Mouse (Mus musculus) gastrocnemius, postnatal 4 days (tissue): Measurements from ENCODE around the gene Olfr33. TPM values are rescaled to one million over a fixed set of nuclear protein-coding genes. Genes with fewer than 3 reads are reported as not detected.
A peak's percentile ranks its signal among the peaks of the same experiment; 100 is the strongest.

Experiments
- DNase-seq, 2 experiments: peaks; one replicate each; pipeline ENCODE4 v3.0.0; 2021 to 2022; ENCODE audit warnings: low spot score in 2 of 2, mixed read lengths in 2 of 2
- long read RNA-seq, 2 experiments: library from polyadenylated mRNA; stranded (forward); transcript quantifications; one replicate each; pipeline ENCODE4 v2.0.0; 2021
- total RNA-seq, 2 experiments: library from RNA; stranded (reverse); gene quantifications; 2 replicates each; pipeline ENCODE4 v1.2.3; 2021

Gene Olfr33
- total RNA-seq: not detected
- long read RNA-seq, experiment 1: 0 reads
- long read RNA-seq, experiment 2: 0 reads

GRCm38 (mm10) chr7:102718970-102719369 is at the start of gene Olfr33:
Gene Olfr33 (minus strand): TSS chr7:102719070.
- no peak for DNase-seq

DNA sequence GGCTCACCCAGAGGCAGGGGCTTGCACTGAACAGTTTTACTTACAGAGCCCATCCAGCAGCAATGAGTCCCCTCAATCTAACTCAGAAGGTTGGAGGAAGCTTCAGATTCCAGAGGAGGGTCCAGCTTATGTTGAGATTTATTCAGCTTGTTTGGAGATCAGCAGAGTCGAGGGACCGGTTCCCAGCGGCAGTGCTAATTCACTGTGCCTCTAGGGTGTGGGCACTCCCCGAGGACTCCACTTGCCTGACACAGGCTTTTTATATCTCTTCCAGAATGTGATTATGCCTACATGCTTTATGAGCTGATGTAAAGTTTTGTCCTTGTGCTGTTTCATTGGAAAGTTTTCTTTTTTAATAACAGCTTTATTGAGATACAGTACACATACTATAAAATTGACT is 40.4 kb upstream of the Olfr33 start, which contains the start of the genes Olfr560 and Olfr78:
TSS of gene Olfr560 (minus strand) at position 101 of the 400 bp plus-strand sequence.
TSS of gene Olfr78 (minus strand) at position 206 of the 400 bp plus-strand sequence.
- DNase-seq: no peak

DNA sequence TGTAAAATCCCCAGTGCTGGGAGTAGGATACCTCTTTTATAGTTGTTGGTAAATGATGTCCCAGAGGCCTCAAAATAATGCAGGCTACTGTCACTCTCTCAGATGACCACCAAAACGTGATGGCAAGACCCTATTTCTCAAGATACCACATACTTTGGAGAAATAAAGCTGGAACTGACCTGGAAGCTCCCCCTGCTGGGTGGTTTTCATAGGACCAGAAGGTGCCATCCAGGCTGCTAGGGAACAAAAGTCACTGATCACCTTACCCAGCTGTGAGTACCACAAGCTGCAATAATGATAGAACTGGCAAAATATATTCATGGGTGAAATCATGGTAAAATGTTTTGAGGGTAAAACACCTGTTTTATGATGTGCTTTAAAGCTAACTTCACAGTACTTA is 33.2 kb upstream of the Olfr33 start:
- DNase-seq: no peak

DNA sequence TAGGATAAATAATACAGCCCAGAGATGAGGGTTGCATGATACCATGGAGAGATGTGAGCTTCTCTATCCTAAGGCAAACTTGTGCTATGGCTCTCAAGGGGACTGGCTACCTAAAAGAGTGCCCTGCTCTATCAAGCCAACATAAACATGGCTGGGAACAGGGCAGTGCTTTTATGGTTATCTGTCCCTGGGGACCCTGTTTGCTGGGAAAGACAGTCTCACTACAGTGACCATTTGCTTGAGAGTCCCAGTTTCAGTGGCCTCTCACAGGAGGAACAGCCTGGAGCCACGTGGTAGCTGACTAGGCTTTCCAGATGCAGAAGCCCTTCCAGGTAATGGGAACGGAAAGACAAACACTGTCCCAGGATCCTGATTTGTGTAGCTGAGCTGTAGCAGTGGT is 18.8 kb upstream of the Olfr33 start:
- DNase-seq: no peak

GRCm38 (mm10) chr7:102733793-102734192 is 14.9 kb upstream of the Olfr33 start:
- no peak for DNase-seq

- DNase-seq: no peak
Observed at GRCm38 (mm10) chr7:102727391-102727790, 8.5 kb upstream of the Olfr33 start, which contains the start of gene Olfr559. Gene Olfr559 (minus strand): TSS chr7:102727491.

GRCm38 (mm10) chr7:102701915-102702314 is 17.0 kb downstream of the Olfr33 start, which contains the start of gene Olfr558:
Gene Olfr558 (plus strand): TSS chr7:102702215.
- no peak for DNase-seq

DNA sequence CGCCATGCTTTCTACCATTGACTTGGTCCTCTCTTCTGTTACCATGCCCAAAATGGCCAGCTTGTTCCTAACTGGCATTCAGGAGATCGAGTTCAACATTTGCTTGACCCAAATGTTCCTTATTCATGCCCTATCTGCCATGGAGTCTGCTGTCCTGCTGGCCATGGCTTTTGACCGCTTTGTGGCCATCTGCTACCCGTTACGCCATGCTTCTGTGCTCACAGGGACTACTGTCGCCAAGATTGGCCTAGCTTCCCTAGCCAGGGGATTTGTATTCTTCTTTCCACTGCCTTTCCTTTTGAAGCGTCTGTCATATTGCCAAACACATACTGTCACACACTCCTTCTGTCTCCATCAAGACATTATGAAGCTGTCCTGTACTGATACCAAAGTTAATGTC is 20.4 kb downstream of the Olfr33 start:
- DNase-seq: no peak

GRCm38 (mm10) chr7:102695358-102696125 is 23.3 kb downstream of the Olfr33 start, which contains the start of gene Olfr557:
Gene Olfr557 (plus strand): TSS chr7:102695910.
- DNase-seq: no peak

- peak; percentile 71 to 89 for DNase-seq
Observed at GRCm38 (mm10) chr7:102686944-102687501, 31.8 kb downstream of the Olfr33 start, which contains the start of gene Trim68. Gene Trim68 (minus strand): TSS chr7:102687327.

- no peak for DNase-seq
Observed at GRCm38 (mm10) chr7:102681916-102682315, 37.0 kb downstream of the Olfr33 start.

DNA sequence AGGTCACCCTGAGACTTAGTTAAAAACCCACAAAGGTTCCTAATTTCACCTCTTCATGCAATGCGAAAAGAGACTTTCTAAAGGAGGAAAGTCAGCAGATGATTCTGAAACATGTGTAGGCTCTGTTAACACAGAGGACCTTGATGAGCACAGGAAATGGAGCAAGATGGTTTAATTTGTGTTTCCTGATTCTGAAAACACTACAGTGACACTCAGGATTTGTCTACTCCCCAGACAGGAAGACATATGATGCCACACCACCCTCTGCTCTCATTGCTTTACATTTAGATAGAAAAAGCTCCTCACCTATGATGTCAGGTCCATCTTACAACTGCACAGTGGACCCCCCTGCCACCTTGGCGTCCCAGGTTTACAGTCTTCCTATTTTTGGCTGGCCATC is 42.6 kb downstream of the Olfr33 start:
- no peak for DNase-seq

GRCm38 (mm10) chr7:102665378-102665777 is 53.5 kb downstream of the Olfr33 start:
- DNase-seq: no peak

GRCm38 (mm10) chr7:102664599-102664998 is 54.3 kb downstream of the Olfr33 start, which contains the start of gene Olfr556:
Gene Olfr556 (plus strand): TSS chr7:102664899.
- no peak for DNase-seq

Other genes with a start within 250 kb of the Olfr33 start
- gene Olfr543, start 237.4 kb downstream of the Olfr33 start, total RNA-seq: not detected
- gene Olfr544, start 230.8 kb downstream of the Olfr33 start, total RNA-seq: not detected
- not detected for gene Olfr545, start 219.5 kb downstream of the Olfr33 start, total RNA-seq
- not detected for gene Olfr547, start 184.3 kb downstream of the Olfr33 start, total RNA-seq
- not detected for gene Olfr548-ps1, start 178.2 kb downstream of the Olfr33 start, total RNA-seq
- not detected for gene Olfr549, start 169.2 kb downstream of the Olfr33 start, total RNA-seq
- gene Trim21, start 153.6 kb downstream of the Olfr33 start, total RNA-seq: 1 to 10 TPM; 4.7 to 6.4 TPM
- gene Olfr550, start 147.6 kb downstream of the Olfr33 start, total RNA-seq: under 1 TPM in 1 of 2 experiments, not detected in 1; 0.10 TPM
- gene Olfr551, start 127.2 kb downstream of the Olfr33 start, total RNA-seq: not detected
- gene Olfr552, start 121.3 kb downstream of the Olfr33 start, total RNA-seq: not detected
- not detected for gene Olfr553, start 100.9 kb downstream of the Olfr33 start, total RNA-seq
- gene Olfr554, start 80.6 kb downstream of the Olfr33 start, total RNA-seq: not detected
- gene Olfr555, start 60.2 kb downstream of the Olfr33 start, total RNA-seq: not detected
- gene Olfr556, start 54.2 kb downstream of the Olfr33 start, total RNA-seq: not detected
- gene Trim68, start 31.7 kb downstream of the Olfr33 start, total RNA-seq: 1 to 10 TPM; 7.2 to 9.0 TPM
- not detected for gene Olfr557, start 23.2 kb downstream of the Olfr33 start, total RNA-seq
- 1 to 10 TPM; 3.3 to 5.2 TPM for gene Olfr558, start 16.9 kb downstream of the Olfr33 start, total RNA-seq
- gene Olfr559, start 8.4 kb upstream of the Olfr33 start, total RNA-seq: not detected
- gene Olfr560, start 40.3 kb upstream of the Olfr33 start, total RNA-seq: under 1 TPM in 1 of 2 experiments, not detected in 1; 0.17 TPM
- 1 to 10 TPM in 1 of 2 experiments, under 1 TPM in 1; 0.83 to 1.9 TPM for gene Olfr78, start 40.4 kb upstream of the Olfr33 start, total RNA-seq
- gene Olfr561, start 52.2 kb upstream of the Olfr33 start, total RNA-seq: under 1 TPM in 1 of 2 experiments, not detected in 1; 0.27 TPM
- not detected for gene Olfr564, start 84.4 kb upstream of the Olfr33 start, total RNA-seq
- not detected for gene Olfr566, start 139.7 kb upstream of the Olfr33 start, total RNA-seq
- gene Olfr568, start 158.1 kb upstream of the Olfr33 start, total RNA-seq: not detected
- not detected for gene Olfr569, start 171.8 kb upstream of the Olfr33 start, total RNA-seq
- gene Olfr570, start 175.5 kb upstream of the Olfr33 start, total RNA-seq: not detected
- gene Olfr571, start 198.5 kb upstream of the Olfr33 start, total RNA-seq: not detected
- gene Olfr572, start 205.3 kb upstream of the Olfr33 start, total RNA-seq: not detected
- gene Olfr573-ps1, start 223.5 kb upstream of the Olfr33 start, total RNA-seq: not detected
- gene Olfr574, start 229.4 kb upstream of the Olfr33 start, total RNA-seq: not detected
- gene Olfr575, start 239.7 kb upstream of the Olfr33 start, total RNA-seq: not detected
- gene Olfr576, start 243.6 kb upstream of the Olfr33 start, total RNA-seq: not detected